ENCODE assay signal across 12 mouse cellular contexts in genomic region chr17:46010462-46010861, GRCm38 (mm10).
"Had no signal": no experiment of that assay in that cellular context is flagged by ENCODE, and none has a peak within 500 bp of the region (broad histone marks: within the 10 kb centered on the region; RNA-seq: fewer than 3 reads in every experiment).

No protein-coding gene starts in this region.

- H3K4me3 ChIP-seq: limb, embryonic 12.5 days; megakaryocyte, embryonic 14.5 days; midbrain, embryonic 15.5 days; neural tube, embryonic 12.5 days had no signal

- H3K27me3 ChIP-seq: midbrain, embryonic 15.5 days; neural tube, embryonic 12.5 days had no signal

- DNase-seq: kidney, postnatal 25 days; liver; lung, adult 2 months; lung, postnatal 36 days; thymus, adult 18-20 months; thymus, postnatal 14 days had no signal

- ATAC-seq: lung, postnatal 0 days; midbrain, embryonic 15.5 days had no signal

- H3K4me1 ChIP-seq: limb, embryonic 12.5 days; midbrain, embryonic 15.5 days had no signal

- H3K27ac ChIP-seq: limb, embryonic 12.5 days; liver, embryonic 14.5 days; midbrain, embryonic 15.5 days; neural tube, embryonic 12.5 days had no signal
